Mouse (Mus musculus) hematopoietic stem cell, adult 5-6 weeks (primary cell): ENCODE data around the gene Cfap45. TPM values are rescaled to one million over a fixed set of nuclear protein-coding genes. Genes with fewer than 3 reads are reported as not detected.
A peak's percentile ranks its signal among the peaks of the same experiment; 100 is the strongest.

Source experiments
- ATAC-seq, 2 experiments: fragments of 125-278 bp in 1 of 2; replicated peaks in 1 of 2; 2 replicates each; pipeline ENCODE4 v1.8.0; 2016 to 2017; ENCODE audit warnings: inconsistent platforms in 2 of 2, mild to moderate bottlenecking in 2 of 2, moderate number of reproducible peaks in 2 of 2, low read depth in 1 of 2, moderate TSS enrichment in 1 of 2; ENCODE audit not compliant: low FRiP score in 2 of 2, poor library complexity in 2 of 2, severe bottlenecking in 2 of 2, insufficient read depth in 1 of 2, low TSS enrichment in 1 of 2
- total RNA-seq: library from RNA; stranded (forward); fragments of 172-1452, 232-1000 nt; gene quantifications from 2 replicates; pipeline ENCODE4 v1.2.3, GENCODE M21; 2017

The Cfap45 gene
- total RNA-seq, 1 experiment from 2014 or later, result 2.9 TPM

GRCm38 (mm10) chr1:172530544-172531220 lies 10.1 kb downstream of the Cfap45 start:
- ATAC-seq, result 0 out of 4 replicates have a peak, but pooled peaks have one; percentile 3 to 20

GRCm38 (mm10) chr1:172532551-172532950 lies 11.9 kb downstream of the Cfap45 start:
- peak in 1 of 2 experiments; percentile 8; a peak in 1 of 4 replicates for ATAC-seq

- ATAC-seq, result no peak
Measured at GRCm38 (mm10) chr1:172535116-172535515, 14.5 kb downstream of the Cfap45 start.

- ATAC-seq, result no peak
Measured at GRCm38 (mm10) chr1:172539827-172540226, 19.2 kb downstream of the Cfap45 start.

- ATAC-seq, result no peak
Measured at GRCm38 (mm10) chr1:172540283-172540820, 19.8 kb downstream of the Cfap45 start.

- ATAC-seq, result no peak
Measured at GRCm38 (mm10) chr1:172546062-172546461, 25.5 kb downstream of the Cfap45 start.

- ATAC-seq, result peak; percentile 84
Measured at GRCm38 (mm10) chr1:172548501-172548900, 27.9 kb downstream of the Cfap45 start.

GRCm38 (mm10) chr1:172549314-172549713 lies 28.7 kb downstream of the Cfap45 start:
- ATAC-seq, result no peak

GRCm38 (mm10) chr1:172549717-172550116 lies 29.1 kb downstream of the Cfap45 start:
- ATAC-seq, result no peak

- peak; percentile 84 to 87 for ATAC-seq
Measured at GRCm38 (mm10) chr1:172550551-172550951, 29.9 kb downstream of the Cfap45 start.

GRCm38 (mm10) chr1:172551009-172551408 lies 30.4 kb downstream of the Cfap45 start:
- ATAC-seq, result no peak

GRCm38 (mm10) chr1:172552623-172553022 lies 32.0 kb downstream of the Cfap45 start:
- no peak for ATAC-seq

GRCm38 (mm10) chr1:172555638-172556037 lies 35.0 kb downstream of the Cfap45 start, which contains the start of gene Vsig8:
Vsig8 (plus strand) TSS chr1:172555938.
- ATAC-seq, result no peak

- ATAC-seq, result peak; percentile 71 to 87
Measured at GRCm38 (mm10) chr1:172562641-172563464, 42.3 kb downstream of the Cfap45 start.

GRCm38 (mm10) chr1:172563465-172563828 lies 42.8 kb downstream of the Cfap45 start:
- 0 out of 4 replicates have a peak, but pooled peaks have one; percentile 12 to 21 for ATAC-seq

GRCm38 (mm10) chr1:172566131-172566530 lies 45.5 kb downstream of the Cfap45 start:
- no peak for ATAC-seq

- no peak for ATAC-seq
Measured at GRCm38 (mm10) chr1:172567758-172568157, 47.2 kb downstream of the Cfap45 start.

GRCm38 (mm10) chr1:172580116-172580515 lies 59.5 kb downstream of the Cfap45 start:
- ATAC-seq, result no peak
